Mouse (Mus musculus): ENCODE measurements around the gene Gm6034. TPM values are rescaled to one million over a fixed set of nuclear protein-coding genes. Genes with fewer than 3 reads are reported as not detected.
"Not testable (repeated sequence)": the region's sequence is repeated elsewhere in the genome, so short reads cannot be mapped to it uniquely, and the experiment has no call there.

The Gm6034 gene
- total RNA-seq, 2 experiments from 2014 or later, result not detected

DNA sequence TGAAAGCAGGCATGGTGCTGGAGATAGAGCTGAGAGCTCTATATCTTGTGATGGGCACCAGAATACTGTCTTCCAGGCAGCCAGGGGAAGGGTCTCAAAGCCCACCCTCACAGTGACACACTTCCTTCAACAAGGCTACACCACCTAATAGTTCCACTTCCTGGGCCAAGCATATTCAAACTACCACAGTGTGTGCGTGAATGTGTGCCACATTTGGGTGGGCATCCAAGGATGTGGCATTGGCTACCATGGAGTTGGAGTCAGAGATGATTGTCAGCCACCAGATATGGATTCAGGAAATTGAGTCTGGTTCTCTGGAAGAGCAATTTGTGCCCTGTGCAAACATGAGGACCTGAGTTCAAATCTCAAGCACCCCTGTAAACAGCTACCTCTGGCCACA, 21.5 kb upstream of the Gm6034 start:
- no peak for ATAC-seq (replicated peaks; ENCODE audit: poor library complexity, severe bottlenecking)

DNA sequence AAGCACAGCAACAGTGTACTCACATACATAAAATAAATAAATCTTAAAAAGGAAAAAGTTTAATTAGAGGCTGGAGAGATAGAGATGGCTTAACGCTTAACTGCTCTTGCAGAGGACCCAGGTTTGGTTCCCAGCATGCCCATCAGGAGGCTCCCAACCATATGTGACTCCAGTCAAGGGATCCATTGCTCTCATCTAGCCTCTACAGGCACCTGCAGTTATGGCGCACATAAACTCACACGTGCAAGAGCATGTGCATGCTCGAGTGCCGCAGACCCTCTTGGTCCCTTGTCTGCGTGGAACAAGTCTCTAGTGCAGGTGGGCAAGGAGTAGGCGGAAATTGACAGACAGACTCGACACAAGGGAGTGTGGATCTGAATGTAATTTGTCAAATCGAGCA, 20.7 kb upstream of the Gm6034 start:
- no peak for ATAC-seq (replicated peaks; ENCODE audit: poor library complexity, severe bottlenecking)

DNA sequence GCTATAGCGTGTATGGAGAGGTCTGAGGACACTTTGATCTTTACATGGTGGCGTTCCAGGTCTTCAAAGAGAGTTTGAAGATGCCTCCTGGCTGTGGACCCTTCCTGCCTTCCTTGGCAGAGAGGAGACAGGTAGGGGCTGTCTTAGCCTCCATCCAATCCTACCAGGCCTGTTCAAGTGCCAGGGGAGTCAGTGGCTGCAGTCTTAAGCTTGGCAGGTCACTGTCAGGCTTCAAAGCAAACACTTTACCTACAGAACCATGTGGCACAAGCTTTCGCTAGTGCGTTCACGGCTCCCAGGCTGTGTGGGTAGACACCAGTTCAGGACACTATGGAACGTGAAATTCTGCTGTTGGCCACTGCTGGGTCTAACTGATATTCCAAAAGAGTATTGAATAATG, 19.8 kb upstream of the Gm6034 start:
- no peak for ATAC-seq (replicated peaks; ENCODE audit: poor library complexity, severe bottlenecking)

DNA sequence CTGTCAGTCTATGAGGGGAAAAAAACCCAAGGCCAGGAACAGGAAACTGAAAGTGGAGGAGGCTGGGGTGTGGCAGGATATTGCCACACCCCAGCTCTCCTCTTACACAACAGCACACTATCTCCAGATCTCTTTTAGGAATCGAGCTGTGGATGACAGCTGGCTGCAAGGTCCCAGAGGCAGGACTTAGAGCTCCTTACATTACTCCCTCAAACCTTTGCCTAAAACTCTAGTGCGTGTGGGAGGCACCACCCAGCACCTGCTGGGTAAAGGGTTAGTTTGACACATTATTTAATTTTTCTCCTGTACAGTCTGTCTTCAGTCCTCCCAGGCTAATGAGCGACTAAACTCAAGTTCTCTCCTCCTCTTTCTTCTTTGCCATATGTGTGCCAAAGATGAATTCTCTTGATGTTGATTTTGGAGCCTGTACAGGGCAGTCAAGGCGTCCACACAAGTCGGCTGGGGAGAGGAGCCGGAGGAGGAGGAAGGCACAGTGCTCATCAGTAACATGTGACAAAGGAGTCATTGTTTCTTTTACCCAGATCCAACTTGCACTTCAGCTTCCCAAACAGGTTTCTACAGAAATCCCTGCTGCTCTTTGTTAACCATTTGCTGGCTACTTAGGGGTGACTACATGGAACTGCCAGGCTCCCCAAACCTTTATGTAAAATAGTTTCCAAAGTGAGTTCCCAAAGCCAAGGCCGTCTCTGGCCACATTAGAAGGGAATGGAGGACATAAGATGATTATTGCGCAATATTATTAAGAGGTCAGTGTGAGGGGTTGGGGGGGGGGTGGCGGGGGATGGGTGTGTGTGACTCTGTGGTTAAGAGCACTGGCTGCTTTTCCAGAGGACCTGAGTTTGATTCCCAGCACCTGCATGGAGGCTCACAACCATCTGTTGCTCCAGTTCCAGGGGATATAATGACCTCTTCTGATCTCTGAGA, 18.8 kb upstream of the Gm6034 start:
- peak; percentile 81 for ATAC-seq (replicated peaks; ENCODE audit: poor library complexity, severe bottlenecking)

DNA sequence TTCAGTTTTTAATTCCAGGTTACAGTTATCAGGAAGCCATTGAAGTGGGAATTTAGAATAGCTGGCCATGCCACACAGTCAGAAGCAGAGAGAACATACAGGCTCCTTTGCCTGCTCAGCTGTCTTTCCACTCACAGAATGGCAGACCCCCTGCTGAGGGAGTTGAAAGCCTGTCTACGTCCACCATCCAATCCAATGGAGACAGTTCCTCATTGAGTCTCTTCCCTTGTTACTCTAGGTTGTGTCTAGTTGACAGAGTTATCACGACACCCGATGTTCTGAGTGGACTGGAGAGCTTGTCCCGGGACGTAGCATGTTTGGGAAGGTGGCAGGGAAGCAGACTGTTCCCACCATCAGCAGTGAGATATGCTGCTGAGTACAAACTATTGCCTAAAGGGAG, 17.6 kb upstream of the Gm6034 start:
- no peak for ATAC-seq (replicated peaks; ENCODE audit: poor library complexity, severe bottlenecking)

DNA sequence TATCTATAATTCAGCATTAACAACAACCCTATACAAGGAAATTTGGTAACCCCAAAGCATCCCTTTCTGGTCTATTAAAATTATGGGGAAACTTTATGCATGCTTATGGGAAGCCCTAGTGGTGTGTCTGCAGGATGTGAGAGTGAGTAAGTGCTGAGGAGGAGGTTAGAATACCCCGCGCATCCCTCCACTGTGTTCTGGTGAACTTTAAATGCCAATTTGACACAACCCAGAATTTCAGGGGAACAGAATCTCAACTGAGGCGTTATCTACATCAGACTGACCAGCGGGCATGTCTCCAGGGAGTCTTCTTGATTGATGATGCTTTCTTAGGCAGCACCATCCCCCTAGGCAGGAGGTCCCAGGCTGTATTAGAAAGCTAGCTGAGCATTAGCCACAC, 16.9 kb upstream of the Gm6034 start:
- no peak for ATAC-seq (replicated peaks; ENCODE audit: poor library complexity, severe bottlenecking)

DNA sequence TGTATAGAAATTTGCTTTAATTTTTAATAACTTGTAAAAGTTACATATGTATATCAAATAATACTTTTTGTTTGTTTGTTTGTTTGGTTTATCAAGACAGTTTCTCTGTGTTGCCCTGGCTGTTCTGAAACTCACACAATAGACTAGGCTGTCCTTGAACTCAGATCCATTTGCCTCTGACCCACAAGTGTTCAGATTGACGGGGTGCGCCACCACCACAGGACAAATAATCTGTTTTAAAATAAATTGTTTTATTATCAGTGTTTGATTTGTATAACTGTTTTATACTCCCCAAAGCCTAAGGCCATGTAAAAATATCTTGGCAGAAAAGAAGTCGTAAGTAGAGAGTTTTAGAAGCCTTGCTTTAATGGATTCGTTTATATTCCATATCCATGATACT, 15.1 kb upstream of the Gm6034 start:
- no peak for ATAC-seq (replicated peaks; ENCODE audit: poor library complexity, severe bottlenecking)

DNA sequence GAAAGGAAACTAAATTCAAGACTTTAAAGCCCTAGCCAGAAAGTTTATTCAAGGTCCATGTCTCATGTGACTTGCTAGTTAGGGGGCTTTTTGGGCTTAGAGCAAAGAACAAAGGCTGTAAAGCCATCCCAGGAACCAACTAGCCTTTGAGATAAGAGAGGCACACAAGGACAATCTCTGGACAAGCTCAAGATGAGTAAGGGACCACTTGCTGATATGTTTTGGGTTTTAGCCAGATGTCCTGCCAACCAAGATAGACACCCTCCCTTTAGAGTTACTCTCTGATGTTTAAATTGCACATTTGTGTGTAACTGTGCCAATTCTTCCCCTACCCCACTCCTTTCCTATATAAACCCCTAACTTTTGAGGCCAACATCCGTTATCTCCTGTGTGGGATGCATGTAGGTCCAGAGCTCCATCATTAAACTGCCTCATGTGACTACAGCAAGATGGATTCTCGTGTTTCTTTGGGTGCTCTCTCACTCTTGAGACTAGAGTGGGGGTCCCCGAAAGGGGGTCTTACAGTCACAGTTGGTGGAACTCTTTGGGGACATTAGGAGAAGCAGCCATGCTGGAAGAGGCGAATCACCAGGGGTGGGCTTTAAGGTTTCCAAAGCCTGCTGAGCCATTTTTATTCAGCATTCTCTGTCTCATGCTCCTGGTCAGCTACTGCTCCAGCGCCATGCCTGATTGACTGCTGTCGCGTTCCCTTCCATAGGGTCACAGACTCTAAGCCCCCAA, 13.7 kb upstream of the Gm6034 start:
- ATAC-seq (replicated peaks; ENCODE audit: poor library complexity, severe bottlenecking), result no peak

DNA sequence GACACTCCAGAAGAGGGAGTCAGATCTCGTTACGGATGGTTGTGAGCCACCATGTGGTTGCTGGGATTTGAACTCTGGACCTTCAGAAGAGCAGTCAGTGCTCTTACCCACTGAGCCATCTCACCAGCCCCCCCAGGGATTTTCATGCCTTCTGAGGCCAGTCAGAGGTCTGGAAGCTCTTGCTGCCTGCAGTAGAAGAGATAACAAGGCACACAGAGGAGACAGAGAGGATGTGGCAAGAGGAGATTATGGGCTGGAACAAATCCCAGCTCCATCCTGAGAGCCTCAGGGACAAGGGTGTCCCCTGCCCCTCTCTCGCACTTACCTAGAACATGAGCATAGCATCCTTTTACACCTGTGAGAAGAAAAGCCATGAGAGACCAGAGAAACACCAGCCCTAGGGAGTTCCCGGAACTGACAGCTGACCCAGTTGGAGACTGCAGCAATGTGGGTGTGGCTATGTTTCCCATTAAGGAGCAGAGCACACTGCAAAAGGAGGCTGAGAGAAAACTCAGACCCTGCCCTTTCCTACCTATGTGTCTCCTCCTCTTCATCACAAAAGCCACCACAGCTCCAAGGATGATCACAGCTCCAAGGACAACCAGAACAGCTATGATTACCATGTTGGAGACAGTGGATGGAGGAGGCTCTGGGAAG, 12.6 kb upstream of the Gm6034 start:
- not testable (repeated sequence) for ATAC-seq (replicated peaks; ENCODE audit: poor library complexity, severe bottlenecking)

DNA sequence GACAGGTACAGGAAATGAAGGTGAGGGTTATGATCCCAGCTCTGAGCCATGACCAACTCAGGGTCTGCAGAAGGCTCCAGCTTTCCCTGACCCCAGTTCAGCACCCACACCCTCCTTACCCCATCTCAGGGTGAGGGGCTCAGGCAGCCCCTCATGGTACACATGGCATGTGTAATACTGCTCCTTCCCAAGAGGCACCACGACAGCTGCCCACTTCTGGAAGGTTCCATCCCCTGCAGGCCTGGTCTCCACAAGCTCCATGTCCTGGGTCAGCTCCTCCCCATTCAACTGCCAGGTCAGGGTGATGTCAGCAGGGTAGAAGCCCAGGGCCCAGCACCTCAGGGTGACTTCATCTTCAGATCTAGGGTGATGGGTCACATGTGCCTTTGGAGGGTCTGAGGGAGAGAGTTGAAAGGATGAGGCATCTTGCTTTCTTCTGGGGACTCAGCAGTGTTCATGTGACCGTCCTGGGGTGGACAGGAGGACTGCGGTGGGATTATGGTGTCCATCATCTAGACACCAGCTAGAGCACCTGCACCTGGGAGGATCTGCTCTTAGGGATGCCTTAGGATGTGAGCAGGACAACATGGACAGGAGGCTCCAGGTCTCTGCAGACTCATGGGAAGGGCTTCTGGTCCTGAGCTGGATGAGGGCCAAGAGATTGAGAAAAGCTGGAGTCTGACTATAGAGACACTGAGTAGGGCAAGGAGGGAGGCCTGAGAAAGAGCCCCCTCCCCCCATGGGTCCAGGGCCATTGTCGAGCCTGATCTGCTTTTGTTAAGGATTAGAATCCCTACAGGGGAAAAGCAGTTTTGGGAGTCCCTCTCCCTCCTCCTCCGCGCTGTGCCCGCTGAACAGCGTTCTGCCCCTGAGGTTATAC, 11.8 kb upstream of the Gm6034 start:
- ATAC-seq (replicated peaks; ENCODE audit: poor library complexity, severe bottlenecking), result not testable (repeated sequence)

DNA sequence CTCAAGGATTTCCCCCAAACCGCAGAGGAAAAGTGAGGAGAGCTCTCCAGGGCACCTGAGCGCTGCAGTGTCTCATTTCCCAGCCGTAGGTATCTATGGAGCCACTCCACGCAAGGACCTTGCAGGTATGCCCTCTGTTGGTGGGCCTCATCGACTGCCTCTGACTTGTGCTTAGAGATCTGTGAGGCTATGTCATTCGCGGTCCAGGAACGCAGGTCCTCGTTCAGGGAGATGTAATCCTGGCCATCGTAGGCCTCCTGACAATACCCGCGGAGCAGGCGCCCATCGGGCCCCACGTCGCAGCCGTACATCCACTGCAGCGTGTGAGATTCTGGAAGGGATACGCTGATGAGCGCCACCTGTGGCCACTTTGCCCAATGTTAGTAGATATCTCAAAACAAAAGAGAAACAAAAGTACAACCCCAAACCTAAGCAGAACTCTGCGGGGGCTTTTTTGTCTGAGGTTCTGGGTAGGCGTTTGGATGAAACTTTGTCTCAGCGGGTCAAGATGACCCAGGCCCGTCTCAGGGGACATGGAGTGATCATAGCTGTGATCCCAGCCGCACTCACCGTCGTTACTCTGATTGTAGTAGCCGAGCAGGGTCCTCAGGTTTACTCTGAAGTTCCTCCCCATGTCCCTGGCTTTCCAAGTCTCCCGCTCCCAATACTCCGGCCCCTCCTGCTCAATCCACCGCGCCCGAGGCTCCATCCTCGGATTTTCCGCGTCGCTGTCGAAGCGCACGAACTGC, 11.0 kb upstream of the Gm6034 start:
- ATAC-seq (replicated peaks; ENCODE audit: poor library complexity, severe bottlenecking), result peak; percentile 77

DNA sequence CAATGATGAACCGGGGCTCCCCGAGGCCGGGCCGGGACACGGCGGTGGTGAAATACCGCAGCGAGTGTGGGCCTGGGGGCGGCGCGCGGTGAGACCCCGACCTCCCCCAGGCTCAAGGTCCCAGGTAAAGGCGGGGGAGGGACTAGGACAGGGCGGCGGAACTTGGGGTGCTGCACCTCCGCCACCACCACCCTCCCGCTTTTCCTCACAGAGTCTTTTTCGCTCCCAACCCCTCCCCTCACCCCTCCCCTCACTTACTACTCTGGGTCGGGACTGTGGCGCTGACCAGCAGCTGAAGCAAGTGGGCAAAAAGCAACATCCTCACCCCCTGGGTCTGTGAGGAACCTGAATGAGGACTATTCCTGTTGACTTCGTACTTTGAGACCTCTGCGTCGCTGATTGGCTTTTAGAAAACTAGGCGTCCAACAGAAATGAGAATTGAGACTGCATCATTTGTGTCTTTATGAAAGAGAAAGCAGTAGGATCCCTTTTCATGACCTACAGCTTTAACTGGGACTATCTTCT, 10.3 kb upstream of the Gm6034 start, which contains the start of gene H2-T23:
Gene H2-T23 (minus strand): TSS at position 505 of the 525 bp plus-strand sequence.
- peak; percentile 88 for ATAC-seq (replicated peaks; ENCODE audit: poor library complexity, severe bottlenecking)

DNA sequence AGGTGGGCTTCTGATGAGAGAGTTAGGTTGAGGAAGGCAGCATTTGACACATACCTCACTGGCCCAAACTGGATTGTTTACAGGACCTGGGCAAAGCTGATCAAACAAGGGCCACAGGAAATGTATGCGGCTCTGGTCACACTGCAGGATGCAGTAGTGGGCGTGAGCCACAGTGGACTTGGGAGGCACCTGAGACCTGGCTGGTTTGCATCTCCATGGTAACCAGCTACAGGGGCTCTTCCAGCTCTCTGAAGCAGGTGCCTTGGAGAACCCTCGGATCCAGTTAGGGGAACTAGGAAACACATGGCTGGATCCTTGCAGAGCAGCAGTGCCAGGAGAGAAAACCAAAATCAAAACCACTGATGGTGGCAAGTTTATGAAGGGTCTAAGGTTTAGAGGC, 8.2 kb upstream of the Gm6034 start:
- not testable (repeated sequence) for ATAC-seq (replicated peaks; ENCODE audit: poor library complexity, severe bottlenecking)

DNA sequence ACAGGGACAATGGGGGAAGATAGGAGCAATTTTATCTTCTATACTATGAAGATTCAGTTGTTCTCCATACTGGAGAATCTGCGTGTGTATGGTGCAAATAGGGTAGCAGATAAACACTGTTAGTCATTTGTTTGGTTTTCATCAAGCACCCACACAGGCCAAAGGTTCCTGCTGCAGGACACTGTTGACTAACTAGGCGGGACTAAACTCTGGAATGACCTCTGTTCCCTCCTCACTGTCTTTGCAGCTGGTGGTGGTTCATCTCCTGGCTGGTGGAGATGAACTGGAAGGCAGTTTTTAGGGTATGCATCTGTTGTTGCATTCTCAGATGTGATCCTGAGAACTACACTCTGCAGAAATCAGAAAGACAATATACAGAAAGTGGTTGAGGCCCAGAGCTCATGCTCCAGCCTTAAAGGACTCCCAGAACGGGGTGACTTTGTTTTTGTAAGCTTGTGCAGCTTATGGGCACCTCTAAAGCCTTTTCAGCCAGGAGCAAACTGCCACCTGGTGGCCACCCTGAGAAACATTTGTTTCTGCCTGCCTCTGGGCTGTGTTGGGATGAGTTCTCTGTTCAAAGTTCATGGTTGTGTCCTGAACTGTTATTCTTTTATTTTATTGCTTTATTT, 7.6 kb upstream of the Gm6034 start:
- peak; percentile 41; the same call in 1 of the 2 replicates for ATAC-seq (replicated peaks; ENCODE audit: poor library complexity, severe bottlenecking)

DNA sequence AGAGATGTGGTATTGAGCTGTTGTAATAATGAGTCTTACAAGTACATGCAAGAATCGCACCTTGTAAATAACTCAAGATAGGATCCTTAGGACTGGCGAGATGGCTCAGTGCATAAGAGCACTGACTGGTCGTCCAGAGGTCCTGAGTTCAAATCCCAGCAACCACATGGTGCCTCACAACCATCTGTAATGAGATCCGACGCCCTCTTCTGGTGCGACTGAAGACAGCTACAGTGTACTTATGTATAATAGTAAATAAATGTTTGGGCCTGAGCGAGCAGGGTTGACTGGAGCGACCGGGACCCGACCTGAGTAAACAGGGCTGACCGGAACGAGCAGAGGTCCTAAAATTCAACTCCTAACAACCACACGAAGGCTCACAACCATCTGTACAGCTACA, 6.6 kb upstream of the Gm6034 start:
- ATAC-seq (replicated peaks; ENCODE audit: poor library complexity, severe bottlenecking), result not testable (repeated sequence)

DNA sequence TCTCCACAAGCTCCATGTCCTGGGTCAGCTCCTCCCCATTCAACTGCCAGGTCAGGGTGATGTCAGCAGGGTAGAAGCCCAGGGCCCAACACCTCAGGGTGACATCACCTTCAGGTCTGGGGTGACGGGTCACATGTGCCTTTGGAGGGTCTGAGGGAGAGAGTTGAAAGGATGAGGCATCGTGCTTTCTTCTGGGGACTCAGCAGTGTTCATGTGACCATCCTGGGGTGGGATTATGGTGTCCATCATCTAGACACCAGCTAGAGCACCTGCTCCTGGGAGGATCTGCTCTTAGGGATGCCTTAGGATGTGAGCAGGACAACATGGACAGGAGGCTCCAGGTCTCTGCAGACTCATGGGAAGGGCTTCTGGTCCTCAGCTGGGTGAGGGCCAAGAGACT, 2.2 kb upstream of the Gm6034 start:
- ATAC-seq (replicated peaks; ENCODE audit: poor library complexity, severe bottlenecking), result not testable (repeated sequence)

DNA sequence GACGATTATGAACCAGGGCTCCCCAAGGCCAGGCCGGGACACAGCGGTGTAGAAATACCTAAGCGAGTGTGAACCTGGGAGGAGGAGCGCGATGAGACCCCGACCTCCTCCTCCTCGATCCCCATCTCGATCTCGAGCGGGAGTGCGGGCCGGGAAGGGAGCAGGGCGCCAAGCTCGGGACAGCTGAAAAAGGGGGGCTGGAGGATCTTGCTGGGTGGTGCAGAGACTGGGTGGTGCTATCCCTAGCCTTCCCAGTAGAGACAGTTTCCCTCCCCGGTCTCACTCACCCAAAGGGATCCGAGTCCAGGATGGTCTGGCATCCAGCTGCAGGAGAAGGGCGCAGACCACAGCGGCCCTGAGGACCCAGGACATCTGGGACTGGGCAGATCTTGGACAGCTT, 706 bp upstream of the Gm6034 start:
- ATAC-seq (replicated peaks; ENCODE audit: poor library complexity, severe bottlenecking), result peak; percentile 42

DNA sequence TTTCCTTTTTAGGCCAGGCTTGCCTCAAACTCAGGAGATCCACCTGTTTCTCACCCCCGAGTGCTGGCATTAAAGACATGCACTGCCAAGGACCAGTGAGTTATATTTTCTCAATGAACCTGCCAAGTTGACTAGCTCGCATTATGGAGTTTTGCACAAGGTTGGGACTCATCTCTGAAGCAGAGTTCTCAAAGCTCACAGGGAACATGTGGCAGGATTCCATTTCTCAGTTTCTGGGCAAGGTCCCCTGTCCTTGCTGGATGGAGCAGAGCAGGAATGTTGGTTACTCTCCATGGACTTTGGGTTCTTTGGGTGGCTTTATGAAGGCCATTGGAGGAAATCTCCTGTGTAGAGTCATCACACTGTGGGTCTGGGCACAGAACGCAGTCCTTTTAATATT, 525 bp downstream of the Gm6034 start:
- ATAC-seq (replicated peaks; ENCODE audit: poor library complexity, severe bottlenecking), result no peak
